Mouse (Mus musculus) adrenal gland (tissue): ENCODE results near the gene Kcnk7.
"Not testable (repeated sequence)": the region's sequence is repeated elsewhere in the genome, so short reads cannot be mapped to it uniquely, and the experiment has no call there.

Experiments
- intact Hi-C: fragments of 180-260 bp; cut with DNase I; formaldehyde crosslinking; loops from one replicate; pipeline ENCODE4 v1.15.1; 2025
- long read RNA-seq, 2 experiments: library from polyadenylated mRNA; unstranded; transcript quantifications; one replicate each; pipeline ENCODE4 v2.0.0; 2020; ENCODE audit warnings: borderline replicate concordance in 1 of 2; ENCODE audit not compliant: insufficient replicate concordance in 1 of 2

The Kcnk7 gene
- long read RNA-seq, experiment 1, partial matches to known transcripts: 0 of 5 reads
- long read RNA-seq, experiment 1, other reads (novel, unspliced or antisense): 5 of 5 reads
- long read RNA-seq, experiment 2: 0 reads

DNA sequence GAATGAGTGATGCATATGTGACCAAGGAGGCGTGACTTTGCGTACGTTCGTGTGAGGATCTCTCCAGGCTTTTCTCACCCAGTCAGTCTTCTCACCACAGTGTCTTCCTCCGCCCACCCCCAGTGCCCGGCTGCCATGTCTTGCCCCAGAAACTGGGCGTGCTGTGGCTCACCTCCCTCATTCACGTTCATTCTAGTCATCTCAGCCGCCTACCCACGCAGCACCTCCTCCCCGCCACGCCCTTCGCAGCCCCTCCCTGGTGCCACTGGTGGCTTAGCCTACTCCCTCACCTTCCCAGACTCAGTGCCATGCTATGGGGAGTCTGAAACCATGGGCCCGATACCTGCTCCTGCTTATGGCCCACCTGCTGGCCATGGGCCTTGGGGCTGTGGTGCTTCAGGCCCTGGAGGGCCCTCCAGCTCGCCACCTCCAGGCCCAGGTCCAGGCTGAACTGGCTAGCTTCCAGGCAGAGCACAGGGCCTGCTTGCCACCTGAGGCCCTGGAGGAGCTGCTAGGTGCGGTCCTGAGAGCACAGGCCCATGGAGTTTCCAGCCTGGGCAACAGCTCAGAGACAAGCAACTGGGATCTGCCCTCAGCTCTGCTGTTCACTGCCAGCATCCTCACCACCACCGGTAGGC is at the start of gene Kcnk7:
Gene Kcnk7, plus strand, starts transcription at position 205 of the 638 bp plus-strand sequence.
- intact Hi-C loops: no loop called here

GRCm38 (mm10) chr19:5654720-5655298 is 49.4 kb upstream of the Kcnk7 start:
- intact Hi-C loops: no loop called here

- intact Hi-C loops: no loop called here
Measured at GRCm38 (mm10) chr19:5660942-5661751, 43.0 kb upstream of the Kcnk7 start.

DNA sequence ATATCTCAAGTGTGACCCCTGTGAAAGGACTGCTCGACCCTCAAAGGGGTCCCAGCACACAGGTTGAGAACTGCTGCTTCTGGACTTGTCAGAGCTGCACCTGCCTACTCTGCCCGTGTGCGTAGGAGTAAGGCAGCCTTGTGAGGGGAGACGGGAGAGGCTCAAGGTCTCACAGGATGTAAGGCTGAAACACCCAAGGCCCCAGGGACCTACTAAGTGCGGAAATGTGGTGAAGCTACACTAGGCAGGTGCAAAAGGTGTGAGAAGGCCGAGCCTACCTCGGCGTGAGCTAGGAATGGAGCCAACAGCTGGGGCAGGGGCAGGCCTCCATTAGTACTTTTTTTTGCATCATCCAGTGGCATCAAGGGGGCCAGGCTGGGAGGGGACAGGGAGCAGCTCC is 41.9 kb upstream of the Kcnk7 start:
- intact Hi-C loops: no loop called here

GRCm38 (mm10) chr19:5662981-5663913 is 40.9 kb upstream of the Kcnk7 start, which contains the start of gene Sipa1:
Gene Sipa1 (minus strand): TSS chr19:5663707.
- intact Hi-C loops: no loop called here

GRCm38 (mm10) chr19:5664669-5665257 is 39.4 kb upstream of the Kcnk7 start:
- intact Hi-C loops: no loop called here

DNA sequence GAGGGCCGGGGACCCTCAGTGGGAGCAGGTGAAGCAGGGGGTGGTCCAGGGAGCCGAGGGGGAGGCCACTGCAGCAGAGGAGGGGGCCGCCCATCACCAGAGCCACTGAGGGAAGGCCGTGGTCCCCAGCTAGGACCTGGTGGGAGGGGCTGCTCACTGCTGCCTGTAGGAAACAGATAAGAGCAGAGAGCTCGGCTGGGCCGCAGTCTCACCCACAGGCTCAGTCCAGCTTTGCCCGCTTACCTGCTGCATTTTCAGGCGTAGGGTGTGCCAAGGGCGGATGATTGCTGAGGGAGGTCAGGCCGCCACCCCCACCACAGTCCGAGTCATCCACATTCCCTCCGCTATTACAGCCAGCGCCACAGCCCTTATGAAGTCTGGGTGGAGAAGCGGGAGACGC is 38.7 kb upstream of the Kcnk7 start:
- intact Hi-C loops: no loop called here

DNA sequence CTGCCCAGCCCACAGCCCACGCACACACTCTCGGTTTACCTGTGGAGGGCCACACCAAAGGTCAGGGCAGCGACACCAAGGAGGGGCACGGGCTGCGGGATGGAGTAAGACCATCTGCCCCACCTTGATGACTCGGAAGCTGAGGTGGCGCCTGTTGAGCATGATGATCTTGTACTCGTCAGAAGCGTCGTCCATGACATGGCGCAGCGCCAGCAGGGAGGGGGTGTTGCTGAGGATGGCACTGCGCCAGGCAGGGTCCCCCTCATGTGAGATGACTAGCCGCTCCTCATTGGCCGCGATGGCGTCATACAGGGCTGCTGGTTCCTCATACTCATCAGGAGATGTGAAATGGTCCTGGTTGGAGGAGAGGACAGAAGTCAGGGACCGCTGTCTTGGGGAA is 37.8 kb upstream of the Kcnk7 start:
- intact Hi-C loops: no loop called here

DNA sequence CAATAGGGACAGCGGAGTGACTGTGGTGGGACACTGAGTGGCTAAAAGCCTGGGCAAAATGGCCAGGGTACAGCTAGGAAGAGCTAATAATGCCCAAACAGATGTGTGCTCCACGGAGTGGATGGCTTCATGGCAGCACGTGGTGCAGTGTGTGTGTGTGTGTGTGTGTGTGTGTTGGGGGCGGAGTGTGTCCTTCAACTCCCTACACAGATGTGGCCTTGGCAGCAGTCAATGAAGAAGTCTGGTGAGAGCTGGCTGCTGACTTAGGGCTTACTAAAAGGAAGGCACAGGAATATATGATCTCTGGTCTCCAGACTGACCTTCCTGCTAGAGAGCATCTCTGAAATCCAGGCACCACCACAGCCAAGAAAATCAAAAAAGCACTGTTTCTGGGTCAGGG is 35.8 kb upstream of the Kcnk7 start:
- intact Hi-C loops: no loop called here

- intact Hi-C loops: no loop called here
Measured at GRCm38 (mm10) chr19:5680432-5680831, 23.7 kb upstream of the Kcnk7 start.

DNA sequence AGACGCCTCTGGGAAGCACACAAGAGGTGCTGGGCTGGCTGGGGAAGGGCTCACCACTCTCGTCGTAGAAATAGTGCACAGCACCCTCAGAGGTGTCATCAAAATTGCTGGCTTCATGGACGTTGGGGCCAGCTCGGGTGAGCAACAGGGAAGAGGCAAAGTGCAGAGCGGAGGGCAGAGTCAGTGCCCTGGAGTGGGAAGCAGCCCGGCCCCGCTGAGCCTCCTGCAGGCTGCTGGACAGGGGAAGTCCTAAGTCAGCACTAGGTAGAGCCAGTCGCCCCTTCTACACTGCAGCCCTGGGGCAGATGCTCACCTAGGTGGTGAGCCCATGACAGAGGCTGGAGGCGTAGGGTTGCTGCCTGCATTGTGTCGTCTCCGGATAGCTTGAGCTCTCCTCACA is 19.9 kb upstream of the Kcnk7 start:
- intact Hi-C loops: no loop called here

DNA sequence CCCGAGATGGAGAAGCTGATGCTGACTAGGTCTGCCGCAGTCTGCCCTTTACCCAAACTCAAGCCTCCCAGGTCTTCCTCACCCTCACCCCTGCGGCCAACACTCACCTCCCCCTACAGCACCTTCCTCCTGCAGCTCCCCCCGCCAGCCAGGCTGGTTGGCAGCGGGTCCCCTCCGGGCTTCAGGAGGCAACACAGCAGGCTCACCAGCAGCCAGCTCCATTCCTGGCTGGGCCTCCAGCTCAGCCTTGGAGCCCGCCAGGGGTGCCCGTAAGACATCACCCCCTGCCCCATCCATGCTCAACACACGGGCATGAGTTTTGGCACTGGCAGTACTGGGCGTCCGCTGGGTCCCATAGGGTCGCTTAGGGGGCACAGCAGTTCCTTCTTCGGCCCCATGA is 19.2 kb upstream of the Kcnk7 start:
- intact Hi-C loops: no loop called here

- intact Hi-C loops: no loop called here
Measured at GRCm38 (mm10) chr19:5685431-5685830, 18.7 kb upstream of the Kcnk7 start.

- intact Hi-C loops: no loop called here
Measured at GRCm38 (mm10) chr19:5685861-5686260, 18.3 kb upstream of the Kcnk7 start.

- intact Hi-C loops: no loop called here
Measured at GRCm38 (mm10) chr19:5686437-5686836, 17.7 kb upstream of the Kcnk7 start.

- intact Hi-C loops: not testable (repeated sequence)
Measured at GRCm38 (mm10) chr19:5686954-5687353, 17.2 kb upstream of the Kcnk7 start.

DNA sequence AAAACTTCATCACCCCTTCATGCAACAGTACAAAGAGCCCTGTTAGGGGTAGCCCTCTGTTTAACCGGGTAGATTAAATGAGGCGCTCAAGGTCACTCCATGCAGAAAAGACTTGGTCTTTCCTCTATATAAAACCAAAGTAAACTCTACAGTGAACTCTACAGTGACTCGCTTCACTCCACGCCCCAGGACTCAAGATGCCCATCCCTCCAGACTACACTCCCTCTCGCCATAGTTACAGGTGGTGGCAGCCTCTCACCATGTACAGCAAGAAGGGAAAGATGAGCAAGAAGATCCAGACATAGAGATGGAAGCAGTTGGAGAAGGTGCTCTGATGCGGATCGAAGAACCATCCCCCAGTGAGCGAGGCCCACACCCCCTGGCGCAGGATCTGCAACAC is 16.4 kb upstream of the Kcnk7 start:
- intact Hi-C loops: no loop called here

- intact Hi-C loops: no loop called here
Measured at GRCm38 (mm10) chr19:5688200-5689087, 15.7 kb upstream of the Kcnk7 start, which contains the start of the genes Map3k11 and Pcnx3. Gene Map3k11 (plus strand): TSS chr19:5688742. Gene Pcnx3 (minus strand): TSS chr19:5688908.

- intact Hi-C loops: no loop called here
Measured at GRCm38 (mm10) chr19:5689088-5689428, 15.1 kb upstream of the Kcnk7 start.
